Mouse (Mus musculus) stomach, embryonic 16.5 days (tissue): ENCODE measurements at regions not wholly inside any gene's neighbourhood (a gene's known extent, or its start where the extent isn't known, plus 50 kb on each side); places are given as distances from the start of the nearest gene placed in this dataset.

Source experiments
- ATAC-seq: fragments of 200-750 bp; cut with Nextera tagmentation; 2 replicates; pipeline ENCODE4 v1.8.0; 2017; ENCODE audit warnings: moderate number of reproducible peaks, moderate TSS enrichment; ENCODE audit not compliant: insufficient read depth, low FRiP score
- H3K27ac ChIP-seq: fragments of 300-500 bp; sonication (generic); 2 replicates; pipeline ENCODE4 v1.5.1; 2014; ENCODE audit warnings: low read length
- H3K27me3 ChIP-seq: fragments of 300-500 bp; sonication (generic); 2 replicates; pipeline ENCODE4 v1.6.1; 2014; ENCODE audit warnings: low read length, control low read depth, mixed read lengths; ENCODE audit not compliant: control insufficient read depth, insufficient read depth
- H3K36me3 ChIP-seq: fragments of 300-500 bp; sonication (generic); 2 replicates; pipeline ENCODE4 v1.6.1; 2014; ENCODE audit warnings: low read length; ENCODE audit not compliant: control insufficient read depth, insufficient read depth
- H3K4me1 ChIP-seq: fragments of 300-500 bp; sonication (generic); 2 replicates; pipeline ENCODE4 v1.6.1; 2014; ENCODE audit warnings: low read length, control low read depth, mixed read lengths; ENCODE audit not compliant: control insufficient read depth, insufficient read depth
- H3K4me2 ChIP-seq: fragments of 300-500 bp; sonication (generic); 2 replicates; pipeline ENCODE4 v1.6.1; 2014; ENCODE audit warnings: low read depth, low read length, mixed read lengths
- H3K4me3 ChIP-seq: fragments of 300-500 bp; sonication (generic); replicated peaks from 2 replicates; pipeline ENCODE4 v1.5.1; 2014; ENCODE audit warnings: mild to moderate bottlenecking, low read length
- H3K9ac ChIP-seq: fragments of 300-500 bp; sonication (generic); 2 replicates; pipeline ENCODE4 v1.6.1; 2014; ENCODE audit warnings: low read length
- H3K9me3 ChIP-seq: fragments of 300-500 bp; sonication (generic); replicated peaks from 2 replicates; pipeline ENCODE4 v1.6.1; 2016; ENCODE audit warnings: low read length, control low read depth; ENCODE audit not compliant: control insufficient read depth
- WGBS: fragments of 180-500 bp; shearing (Covaris S2); extraction: QIAGEN DNeasy Blood & Tissue Kit; methylation state at CpG from one replicate; pipeline ENCODE4 v1.1.7; 2014; 5-methylcytosine and 5-hydroxymethylcytosine counted together

DNA sequence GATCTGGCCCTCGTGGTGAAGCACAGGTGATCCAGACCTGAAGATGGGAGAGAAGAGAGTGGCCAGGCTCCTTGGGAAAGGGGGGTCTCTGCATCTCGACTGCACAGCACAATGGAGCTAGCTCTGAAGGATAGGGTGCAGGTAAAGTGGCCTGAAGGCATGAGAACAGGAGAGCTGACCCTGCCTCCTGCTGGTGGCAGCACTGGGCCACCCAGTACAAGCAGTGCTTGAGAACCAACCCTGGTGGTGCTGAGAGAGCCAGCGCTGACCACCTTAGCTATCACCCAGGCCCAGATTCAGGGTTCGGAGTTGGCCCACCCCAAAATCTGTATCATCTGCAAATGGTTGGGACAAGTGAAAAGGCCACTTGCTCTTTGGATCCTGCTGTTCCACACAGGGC lies 66.2 kb downstream of the A730009L09Rik start:
- H3K4me1 ChIP-seq = no peaks in the 10 kb centered on the region

DNA sequence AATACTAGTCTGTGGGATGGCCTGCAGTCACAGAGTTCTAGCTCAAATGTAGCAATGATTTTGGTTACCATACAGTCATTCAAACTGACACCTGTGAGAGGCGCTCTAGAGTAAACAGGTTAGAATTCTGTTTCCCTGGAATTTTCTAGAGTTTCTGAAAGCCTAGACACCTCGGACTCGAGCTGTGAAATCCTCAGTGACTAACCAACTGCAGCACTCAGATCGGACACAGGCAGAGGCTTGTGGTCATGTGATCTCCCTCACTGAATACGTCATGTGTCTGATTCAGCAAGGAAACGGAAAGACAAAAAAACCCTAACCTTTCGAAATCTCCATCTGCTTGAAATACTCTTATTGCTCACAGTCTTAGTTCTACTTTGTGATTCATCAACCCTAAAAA lies 68.4 kb downstream of the A730009L09Rik start:
- H3K9me3 ChIP-seq = no peaks in the 10 kb centered on the region
- H3K4me1 ChIP-seq = no peaks in the 10 kb centered on the region
- WGBS = 76% methylated on average over 7 of the region's 7 CpGs
- no peak for ATAC-seq
- no peaks in the 10 kb centered on the region for H3K27me3 ChIP-seq
- H3K9ac ChIP-seq = no peak overlapping the region
- no peaks in the 10 kb centered on the region for H3K36me3 ChIP-seq
- no peak overlapping the region for H3K27ac ChIP-seq
- no peak overlapping the region for H3K4me3 ChIP-seq
- H3K4me2 ChIP-seq = no peak overlapping the region

More for the DNA sequence above, 66.2 kb downstream of the A730009L09Rik start:
- H3K36me3 ChIP-seq = no peaks in the 10 kb centered on the region
- no peak overlapping the region for H3K27ac ChIP-seq
- no peak overlapping the region for H3K9ac ChIP-seq
- H3K9me3 ChIP-seq = no peaks in the 10 kb centered on the region
- H3K4me3 ChIP-seq = no peak overlapping the region
- no peak overlapping the region for H3K4me2 ChIP-seq
- WGBS = 76% methylated on average over 4 of the region's 4 CpGs
- H3K27me3 ChIP-seq = no peaks in the 10 kb centered on the region
- ATAC-seq = no peak

DNA sequence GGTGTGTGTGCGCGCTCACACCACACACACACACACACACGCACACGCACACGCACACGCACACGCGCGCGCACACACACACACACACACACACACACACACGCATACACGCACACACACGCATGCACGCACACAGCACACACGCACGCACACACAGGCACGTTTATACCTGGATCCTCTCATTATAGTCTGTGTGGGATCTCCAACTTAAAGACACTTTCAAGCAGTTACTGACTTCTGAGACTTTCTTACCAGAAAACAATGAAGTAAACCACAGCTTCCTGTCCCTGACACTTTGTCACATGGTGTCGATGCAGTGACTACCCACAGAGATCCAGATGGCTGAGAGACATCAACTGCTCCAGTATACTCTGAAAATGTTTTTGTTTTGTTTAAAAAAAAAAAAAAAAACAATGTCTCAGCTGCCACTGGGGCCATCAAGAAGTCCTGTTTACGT lies 68.9 kb downstream of the A730009L09Rik start:
- no peak for ATAC-seq
- Histone ChIP-seq H3K9ac (no peak overlapping the region), H3K4me3 (no peak overlapping the region), H3K27me3 (no peaks in the 10 kb centered on the region), H3K4me2 (no peak overlapping the region), H3K27ac (no peak overlapping the region), H3K36me3 (no peaks in the 10 kb centered on the region), H3K9me3 (no peaks in the 10 kb centered on the region), H3K4me1 (no peaks in the 10 kb centered on the region)
- WGBS = 77% methylated on average over 19 of the region's 19 CpGs

DNA sequence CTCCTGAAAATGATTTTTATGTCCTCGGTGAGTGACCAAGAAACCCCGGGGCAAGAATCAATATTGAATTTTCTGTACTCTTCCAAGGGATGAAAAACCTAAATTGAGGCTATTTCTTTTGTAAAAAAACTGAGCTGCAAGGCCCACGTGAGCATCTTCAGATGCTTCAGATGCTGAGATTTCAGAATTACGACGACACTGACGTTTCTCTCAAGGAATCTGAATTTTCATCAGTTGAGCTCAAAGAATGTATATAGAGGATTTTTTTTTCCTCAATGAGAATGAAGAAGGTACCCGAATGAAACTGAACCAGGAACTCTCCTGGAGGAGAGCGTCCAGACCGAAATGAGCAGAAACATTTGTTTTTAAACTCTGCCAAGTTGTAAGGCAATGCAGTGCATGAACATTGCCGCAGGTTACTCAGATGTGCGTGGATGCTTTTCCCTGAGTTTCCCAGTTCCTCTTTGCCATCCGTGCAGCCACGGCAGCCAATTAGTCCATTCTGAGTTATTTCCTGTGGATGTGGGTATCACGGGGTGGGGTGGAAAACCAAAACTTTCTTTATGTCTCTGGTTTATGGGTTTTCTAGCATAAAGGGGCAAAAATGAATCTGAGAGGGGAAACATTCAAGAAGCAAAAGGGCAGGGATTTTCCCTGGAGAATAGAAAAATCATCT lies 69.9 kb downstream of the A730009L09Rik start:
- no peak overlapping the region for H3K9ac ChIP-seq
- no peaks in the 10 kb centered on the region for H3K27me3 ChIP-seq
- H3K4me1 ChIP-seq = no peaks in the 10 kb centered on the region
- no peaks in the 10 kb centered on the region for H3K36me3 ChIP-seq
- H3K9me3 ChIP-seq = no peaks in the 10 kb centered on the region
- ATAC-seq = no peak
- H3K4me3 ChIP-seq = no peak overlapping the region
- no peak overlapping the region for H3K27ac ChIP-seq
- no peak overlapping the region for H3K4me2 ChIP-seq
- 83% methylated on average over 14 of the region's 14 CpGs for WGBS

DNA sequence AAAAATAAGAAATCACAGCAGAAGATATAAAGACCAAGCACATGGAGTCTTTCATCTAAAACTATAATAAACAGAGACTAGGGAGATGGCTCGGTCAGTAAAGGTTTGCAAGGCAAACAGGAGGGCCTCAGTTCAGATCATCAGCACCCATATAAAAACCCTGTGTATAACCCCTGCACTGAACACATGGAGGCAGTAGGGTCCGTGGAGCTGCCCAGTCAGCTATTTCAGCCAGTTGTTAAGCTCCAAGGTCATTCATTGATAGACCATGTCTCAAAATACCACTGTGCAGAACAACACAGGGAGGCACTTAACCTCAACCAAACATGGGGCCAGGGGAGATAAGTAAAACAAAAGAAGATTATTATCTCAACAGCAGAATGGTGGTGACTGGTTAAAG lies 78.1 kb downstream of the A730009L09Rik start:
- WGBS = 62% methylated on average over 2 of the region's 2 CpGs
- H3K9me3 ChIP-seq = no peaks in the 10 kb centered on the region
- no peak overlapping the region for H3K4me2 ChIP-seq
- H3K27me3 ChIP-seq = no peaks in the 10 kb centered on the region
- no peak overlapping the region for H3K27ac ChIP-seq
- no peaks in the 10 kb centered on the region for H3K36me3 ChIP-seq
- no peaks in the 10 kb centered on the region for H3K4me1 ChIP-seq
- no peak overlapping the region for H3K4me3 ChIP-seq
- ATAC-seq = no peak
- H3K9ac ChIP-seq = no peak overlapping the region

DNA sequence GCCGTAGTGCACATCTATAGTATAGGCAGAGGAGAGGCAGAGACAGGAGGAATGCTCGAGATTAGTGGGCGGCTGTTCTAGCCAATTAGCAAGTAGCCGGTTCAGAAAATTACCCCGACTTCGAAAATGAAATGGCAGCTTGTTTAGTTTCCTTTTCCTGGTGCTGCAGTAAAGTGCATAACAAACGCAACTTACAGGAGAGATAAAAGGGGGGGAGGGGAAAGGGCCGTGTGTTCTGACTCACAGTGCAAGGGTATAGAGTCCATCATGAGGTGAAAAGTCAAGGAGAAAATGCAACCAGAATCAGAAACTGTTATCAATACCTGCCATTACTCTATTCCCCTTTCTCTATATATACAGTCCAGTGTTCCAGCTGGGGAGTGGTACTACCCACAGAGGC lies 88.0 kb downstream of the A730009L09Rik start:
- H3K4me1 ChIP-seq = no peaks in the 10 kb centered on the region
- H3K9ac ChIP-seq = no peak overlapping the region
- H3K4me3 ChIP-seq = no peak overlapping the region
- H3K27ac ChIP-seq = no peak overlapping the region
- H3K4me2 ChIP-seq = no peak overlapping the region
- H3K27me3 ChIP-seq = no peaks in the 10 kb centered on the region
- no peaks in the 10 kb centered on the region for H3K9me3 ChIP-seq
- no peaks in the 10 kb centered on the region for H3K36me3 ChIP-seq
- no peak for ATAC-seq
- 79% methylated on average over 8 of the region's 8 CpGs for WGBS

DNA sequence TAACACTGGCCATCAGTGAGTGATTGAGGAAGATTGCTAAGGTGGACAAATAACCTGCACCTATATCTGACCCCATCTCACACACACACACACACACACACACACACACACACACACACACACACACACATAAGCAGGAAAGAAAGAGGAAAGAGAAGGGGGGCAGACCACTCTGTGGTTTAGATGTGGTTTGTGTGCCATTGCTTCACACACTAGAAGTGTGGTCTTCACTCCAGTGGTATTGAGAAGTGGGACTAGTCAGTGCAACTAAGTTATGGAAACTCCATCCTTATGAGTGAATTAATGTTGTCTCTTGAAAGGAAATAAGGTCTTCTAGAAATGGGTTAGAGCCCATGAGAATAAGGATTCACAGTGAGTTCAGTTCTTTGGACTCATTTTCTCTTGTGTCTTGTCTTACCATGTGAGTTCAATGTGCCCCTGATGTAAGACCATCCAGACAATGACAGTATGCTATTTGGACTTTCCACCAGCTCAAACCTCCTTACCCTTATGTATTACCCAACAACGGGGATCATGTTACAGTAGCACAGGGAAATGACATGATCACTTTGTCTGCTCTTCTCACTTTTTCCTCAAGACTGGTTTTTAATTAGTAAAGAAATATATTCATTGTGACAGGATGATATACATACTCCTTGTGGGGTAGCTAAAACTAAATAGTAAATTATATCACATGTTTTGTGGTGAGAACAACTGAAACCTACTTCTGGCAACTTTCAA lies 88.7 kb downstream of the A730009L09Rik start:
- Histone ChIP-seq H3K27me3 (no peaks in the 10 kb centered on the region), H3K4me2 (no peak overlapping the region), H3K4me1 (no peaks in the 10 kb centered on the region), H3K36me3 (no peaks in the 10 kb centered on the region), H3K27ac (no peak overlapping the region), H3K9me3 (no peaks in the 10 kb centered on the region), H3K4me3 (no peak overlapping the region), H3K9ac (no peak overlapping the region)
- no peak for ATAC-seq
- 94% methylated on average over 1 of the region's 1 CpGs for WGBS

DNA sequence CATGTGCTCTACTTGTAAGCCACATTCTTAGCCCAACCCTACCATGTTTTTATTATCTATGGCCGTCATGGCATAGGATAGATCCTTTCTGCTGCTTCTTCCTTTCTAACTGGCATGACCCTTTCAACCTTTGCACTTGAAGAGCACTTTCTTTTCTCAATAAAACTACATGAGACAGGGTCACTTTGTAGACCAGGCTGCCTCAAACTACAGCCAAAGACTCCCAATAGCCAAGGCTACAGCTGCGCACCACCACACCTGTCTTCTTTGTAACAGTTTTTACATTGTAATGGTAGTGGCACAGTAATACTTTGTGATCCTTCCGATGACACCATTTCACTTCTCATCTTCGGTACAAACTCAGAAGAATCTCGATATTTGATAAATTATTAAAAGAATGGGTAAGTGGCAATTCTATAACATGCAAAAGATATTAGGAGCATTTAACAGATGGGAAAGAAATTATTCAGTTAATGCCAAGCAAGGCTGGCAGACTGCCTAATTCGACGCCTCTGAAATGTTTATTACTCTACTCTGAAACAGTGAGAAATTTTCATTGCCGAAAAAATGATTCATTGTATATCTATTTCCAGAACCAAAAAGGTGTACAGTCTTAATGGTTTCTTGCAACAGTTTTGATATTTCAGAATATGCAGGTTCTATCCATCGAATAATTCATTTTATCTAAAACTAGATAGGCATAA lies 89.5 kb downstream of the A730009L09Rik start:
- Histone ChIP-seq H3K27ac (no peak overlapping the region), H3K9me3 (no peaks in the 10 kb centered on the region), H3K4me1 (no peaks in the 10 kb centered on the region), H3K36me3 (no peaks in the 10 kb centered on the region), H3K4me3 (no peak overlapping the region), H3K9ac (no peak overlapping the region), H3K27me3 (no peaks in the 10 kb centered on the region), H3K4me2 (no peak overlapping the region)
- no peak for ATAC-seq
- WGBS = 86% methylated on average over 9 of the region's 9 CpGs
